Mouse (Mus musculus) T-helper 2 cell (primary cell): ENCODE results near the gene Astl.
"Not testable (repeated sequence)": the region's sequence is repeated elsewhere in the genome, so short reads cannot be mapped to it uniquely, and the experiment has no call there.

Source experiments
- in situ Hi-C: fragments of 300-600 bp; cut with MboI, MseI; formaldehyde crosslinking; loops from one replicate; pipeline ENCODE4 v1.15.1; 2025; ENCODE audit warnings: high pct_unique_total_duplicates

Astl gene

GRCm38 (mm10) chr2:127338416-127338815 lies at the start of gene Astl:
Gene Astl (plus strand): TSS chr2:127338639.
- in situ Hi-C loops, result no loop called here

DNA sequence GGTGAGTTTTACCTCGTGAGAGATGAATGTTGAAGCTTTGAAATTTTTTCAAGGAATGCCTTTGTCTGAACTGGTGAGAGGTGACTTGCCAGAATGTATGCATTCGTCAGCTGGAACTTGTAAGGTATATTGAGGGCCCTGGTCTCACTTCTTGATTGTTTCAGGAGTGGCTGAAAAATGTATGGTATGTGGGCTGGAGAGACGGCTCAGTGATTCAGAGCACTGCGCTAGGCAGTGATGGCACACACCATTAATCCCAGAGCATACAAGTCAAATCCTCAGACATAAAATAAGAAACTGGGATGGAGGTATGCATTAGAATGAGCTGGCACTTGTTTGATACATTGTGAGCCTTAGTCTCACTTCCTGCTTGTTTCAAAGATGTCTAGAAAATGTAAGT lies 46.2 kb upstream of the Astl start:
- in situ Hi-C loops, result no loop called here

DNA sequence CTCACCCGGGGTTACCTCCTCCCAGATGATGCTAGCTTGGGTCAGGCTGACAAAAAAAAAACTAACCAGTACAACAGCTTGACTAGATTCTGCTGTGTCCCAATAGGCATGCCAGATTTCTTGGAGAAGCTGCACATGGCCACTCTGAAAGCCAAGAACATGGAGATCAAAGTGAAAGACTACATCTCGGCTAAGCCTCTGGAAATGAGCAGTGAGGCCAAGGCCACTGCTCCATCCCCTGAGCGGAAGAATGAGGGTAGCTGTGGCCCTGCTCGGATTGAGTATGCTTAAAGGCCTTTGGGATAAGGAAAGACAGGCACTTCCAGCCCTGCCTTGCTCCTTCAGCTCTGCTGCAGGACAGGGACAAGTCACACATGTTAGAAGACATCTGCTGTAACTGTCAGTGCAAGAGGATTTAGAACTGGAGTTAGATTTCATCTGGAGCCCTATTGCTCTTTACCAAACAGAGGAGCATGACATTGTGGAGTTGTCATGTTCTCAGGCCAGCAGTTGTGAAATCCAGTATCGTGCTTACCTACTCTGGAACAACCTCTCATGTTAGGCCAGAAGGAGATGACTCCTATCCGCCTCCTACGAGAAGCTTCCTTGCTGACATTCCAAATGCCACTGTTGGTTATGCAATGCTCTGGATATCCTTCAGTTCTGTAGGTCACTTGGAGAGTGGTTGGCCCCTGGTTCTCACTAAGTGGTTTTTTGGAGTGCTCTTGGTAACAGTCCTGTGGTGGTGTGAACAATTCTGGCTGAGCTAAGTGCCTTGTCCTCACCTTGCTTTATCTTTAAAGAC lies 41.2 kb upstream of the Astl start:
- in situ Hi-C loops, result no loop called here

- in situ Hi-C loops, result no loop called here
Observed at GRCm38 (mm10) chr2:127298056-127298455, 40.4 kb upstream of the Astl start.

DNA sequence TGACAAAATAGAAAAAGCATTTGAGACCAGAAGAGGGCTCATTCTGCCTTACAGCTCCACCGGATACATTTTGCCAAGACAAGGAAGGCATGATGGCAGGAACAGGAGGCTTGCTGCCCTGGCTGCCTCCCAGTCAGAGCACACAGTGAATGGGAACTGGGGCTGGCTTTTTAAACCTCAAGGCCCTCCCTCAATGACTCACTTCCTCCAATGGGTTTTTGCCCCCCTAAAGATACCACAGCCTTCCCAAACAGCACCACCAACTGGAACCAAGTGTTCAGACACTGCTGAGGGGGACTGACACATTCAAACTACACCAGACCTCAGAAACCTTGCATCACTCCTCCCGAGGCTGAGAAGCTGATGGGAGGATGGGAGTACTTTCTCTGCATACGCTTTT lies 37.7 kb upstream of the Astl start:
- in situ Hi-C loops, result no loop called here

DNA sequence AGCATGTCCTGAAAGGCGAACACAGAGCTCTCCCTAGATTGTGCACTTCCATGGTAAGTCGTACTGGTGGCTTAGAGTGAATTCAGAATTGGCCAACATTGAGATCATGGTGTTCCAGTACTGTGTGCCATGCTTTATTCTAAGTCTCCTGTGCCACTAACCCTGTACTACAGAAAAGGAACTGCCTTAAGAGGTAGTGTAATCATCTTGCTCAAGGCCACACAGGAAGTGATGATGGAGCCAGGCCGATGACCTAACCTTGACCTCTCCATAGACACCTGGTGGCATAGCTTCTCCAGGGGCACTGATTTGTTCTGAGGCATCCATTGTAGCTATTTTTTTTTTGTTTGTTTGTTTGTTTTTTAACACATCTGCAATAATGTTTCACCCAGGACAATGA lies 36.6 kb upstream of the Astl start:
- in situ Hi-C loops, result no loop called here

GRCm38 (mm10) chr2:127304192-127304591 lies 34.2 kb upstream of the Astl start:
- in situ Hi-C loops, result not testable (repeated sequence)

DNA sequence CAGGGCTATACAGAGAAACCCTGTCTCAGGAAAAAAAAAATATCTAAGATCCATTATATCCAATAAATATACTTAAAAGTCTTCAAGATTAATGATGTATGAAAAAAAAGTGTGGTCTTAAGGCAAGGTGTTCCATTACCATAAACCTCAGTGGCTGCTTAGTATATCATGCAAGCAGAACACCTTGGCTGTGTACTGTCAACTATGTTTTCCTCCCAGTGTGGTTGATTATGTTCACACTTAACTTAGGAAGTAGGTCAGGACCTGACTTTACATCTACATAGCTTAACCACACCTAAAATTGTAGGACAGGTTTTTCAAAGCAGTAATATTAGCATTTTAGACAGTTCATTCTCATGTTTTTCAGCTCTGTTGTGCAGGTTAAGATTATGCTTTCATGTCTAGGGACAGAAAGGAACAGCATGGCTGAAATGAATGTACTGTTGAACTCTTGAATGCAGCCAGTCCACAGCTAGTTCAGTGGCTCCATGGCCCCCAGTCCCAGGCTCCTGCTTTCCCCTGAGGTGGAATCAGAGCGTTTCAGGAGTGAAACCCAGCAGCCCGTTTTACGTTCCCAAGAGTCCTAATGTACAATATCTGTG lies 33.7 kb upstream of the Astl start:
- in situ Hi-C loops, result loop anchor here (5.0 kb wide), 1 partner anchor 38 kb away; no protein-coding TSS in a partner anchor

GRCm38 (mm10) chr2:127306123-127306522 lies 32.3 kb upstream of the Astl start:
- in situ Hi-C loops, result loop anchor here (5.0 kb wide), 1 partner anchor 36 kb away; no protein-coding TSS in a partner anchor

DNA sequence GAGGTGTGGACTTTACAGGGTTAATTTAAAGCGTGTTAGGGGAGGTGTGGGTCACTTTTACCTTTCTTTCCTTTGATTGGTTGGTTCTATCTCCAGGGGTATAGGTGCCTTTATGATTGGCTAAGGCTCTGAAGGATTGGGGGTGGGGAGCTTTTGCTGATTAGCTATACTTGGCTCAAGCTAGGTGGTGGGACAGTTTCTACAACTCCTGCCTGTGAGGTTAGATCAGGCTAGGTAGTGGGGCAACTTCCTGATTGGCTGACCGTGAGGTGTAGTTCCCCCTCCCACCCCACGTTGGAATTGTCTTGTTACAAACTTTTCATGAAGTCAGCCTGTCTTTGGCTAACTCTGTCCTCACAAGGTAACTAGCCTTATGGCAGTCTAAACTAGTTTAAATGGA lies 31.3 kb upstream of the Astl start:
- in situ Hi-C loops, result loop anchor here (5.0 kb wide), 1 partner anchor 35 kb away; no protein-coding TSS in a partner anchor

DNA sequence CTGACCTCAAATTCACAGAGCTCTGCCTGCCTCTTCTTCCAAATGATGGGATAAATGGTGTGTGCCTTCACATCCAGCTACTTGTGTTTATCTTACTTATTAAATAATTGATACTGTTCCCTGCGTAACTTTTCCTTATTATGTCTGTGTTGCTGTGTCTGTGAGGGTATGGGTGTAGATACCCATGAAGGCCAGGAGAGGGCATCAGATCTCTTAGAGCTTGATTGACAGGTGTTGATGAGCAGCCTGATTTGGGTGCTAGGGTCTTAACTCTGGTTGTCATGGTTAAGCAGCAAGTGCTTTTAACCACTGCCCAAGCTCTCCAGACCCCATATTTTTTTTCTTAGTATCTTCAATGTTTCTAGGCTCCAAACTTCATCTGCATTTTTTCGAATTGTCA lies 29.8 kb upstream of the Astl start:
- in situ Hi-C loops, result loop anchor here (5.0 kb wide), 1 partner anchor 34 kb away; no protein-coding TSS in a partner anchor

GRCm38 (mm10) chr2:127310246-127310645 lies 28.2 kb upstream of the Astl start:
- in situ Hi-C loops, result no loop called here

DNA sequence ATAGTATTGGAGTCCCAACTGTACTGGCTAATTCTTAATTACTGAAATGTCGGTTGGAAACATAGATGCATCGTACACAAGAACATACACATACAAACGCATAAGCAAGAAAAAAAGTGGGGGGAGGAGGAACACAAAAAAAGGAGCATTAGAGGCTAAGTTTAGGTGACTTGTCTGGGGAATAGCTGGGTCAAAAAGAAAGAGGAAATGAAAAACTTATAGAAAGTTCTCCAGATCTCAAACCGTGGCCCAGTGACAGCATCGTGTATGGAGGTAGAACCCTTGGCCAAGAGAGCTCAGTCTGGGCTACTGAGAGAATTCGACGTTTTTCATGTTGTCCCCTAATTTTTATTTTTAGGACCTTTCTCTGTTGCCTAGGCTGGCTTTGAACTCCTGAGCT lies 27.8 kb upstream of the Astl start:
- in situ Hi-C loops, result no loop called here

DNA sequence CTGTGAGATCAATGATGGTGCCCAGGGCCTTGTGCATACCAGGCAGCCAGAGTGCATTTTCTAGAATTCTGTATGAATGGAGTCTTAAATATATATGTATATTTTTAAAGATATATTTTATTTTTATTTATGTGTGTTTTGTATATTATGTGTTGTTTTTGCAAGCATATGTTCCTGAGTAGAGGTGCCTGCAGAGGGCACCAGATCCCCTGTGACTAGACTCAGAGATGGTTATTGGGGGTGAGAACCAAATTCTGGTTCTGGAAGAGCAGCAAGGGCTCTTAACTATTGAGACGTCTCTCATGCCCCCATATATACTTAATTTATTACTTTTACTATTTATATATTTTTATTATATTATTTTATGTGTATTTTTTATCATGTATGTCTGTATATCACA lies 27.2 kb upstream of the Astl start:
- in situ Hi-C loops, result no loop called here

- in situ Hi-C loops, result no loop called here
Observed at GRCm38 (mm10) chr2:127312801-127313200, 25.6 kb upstream of the Astl start.

GRCm38 (mm10) chr2:127313878-127314277 lies 24.6 kb upstream of the Astl start:
- in situ Hi-C loops, result no loop called here

DNA sequence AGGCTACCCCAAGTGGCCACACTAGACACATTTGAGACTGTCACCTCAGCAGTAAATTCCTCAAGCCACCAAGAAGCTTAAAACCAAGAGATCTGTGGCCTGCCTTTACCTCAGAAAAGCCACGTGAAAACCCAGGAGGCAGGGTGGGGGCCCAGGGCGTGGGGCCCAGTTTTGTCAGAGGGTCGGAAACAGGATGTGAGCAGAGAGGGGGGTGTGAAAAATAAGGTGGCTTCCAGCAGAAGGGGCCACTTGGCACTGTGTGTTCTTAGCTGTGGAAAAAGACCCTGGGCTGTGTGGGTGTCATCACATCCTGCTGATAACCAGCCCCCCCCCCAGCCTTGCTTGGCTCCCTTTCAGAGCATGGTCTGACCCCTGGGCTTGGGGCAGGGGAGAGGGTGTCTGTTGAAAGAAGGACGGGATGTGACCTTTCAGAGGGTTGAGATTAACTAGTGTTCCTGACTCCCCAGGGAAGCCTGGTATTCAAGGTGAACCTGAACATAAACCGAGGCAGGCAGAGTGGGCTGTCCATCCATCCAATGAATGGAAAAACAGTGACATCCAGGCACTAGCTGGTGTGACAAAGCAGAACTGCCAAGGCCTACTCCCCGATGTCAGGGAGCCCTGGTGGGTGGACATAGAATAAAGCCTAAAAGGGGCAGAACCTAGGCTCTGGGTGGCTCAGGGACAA lies 23.8 kb upstream of the Astl start:
- in situ Hi-C loops, result no loop called here

DNA sequence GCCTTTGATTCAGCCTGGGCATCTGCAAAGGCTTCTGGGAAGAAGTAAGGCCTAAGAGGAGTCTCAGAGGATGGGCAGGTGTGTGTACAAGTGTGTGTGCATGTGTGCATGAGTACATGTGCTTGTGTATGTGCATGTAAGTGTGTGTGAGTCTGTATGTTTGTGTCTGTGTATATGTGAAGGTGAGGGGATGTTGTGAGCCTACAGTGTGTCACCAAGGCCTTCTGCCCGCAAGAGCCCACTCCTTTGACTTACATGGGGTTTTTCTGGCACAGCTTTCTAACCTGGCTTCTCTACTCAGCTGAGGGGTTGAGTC lies 23.3 kb upstream of the Astl start:
- in situ Hi-C loops, result no loop called here

GRCm38 (mm10) chr2:127316431-127316830 lies 22.0 kb upstream of the Astl start:
- in situ Hi-C loops, result no loop called here

DNA sequence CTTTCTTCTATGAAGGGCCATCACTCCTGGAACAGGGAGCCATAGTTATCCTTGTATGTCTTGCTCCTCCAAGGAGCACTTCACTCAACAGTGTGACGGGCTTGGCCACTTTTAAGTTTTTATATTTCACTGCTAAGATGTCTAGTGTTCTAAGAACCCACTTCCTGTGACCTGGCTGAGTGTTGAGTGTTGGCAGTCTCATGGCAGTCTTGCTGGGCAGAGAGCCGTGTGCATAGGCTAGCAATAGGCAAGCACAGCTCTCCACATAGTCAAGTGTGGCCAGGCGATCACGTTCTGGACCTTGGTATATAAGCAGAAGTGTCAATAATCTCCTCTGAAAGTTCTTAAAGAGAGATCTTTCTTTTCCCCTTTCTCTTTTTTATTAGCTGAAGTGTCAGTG lies 20.3 kb upstream of the Astl start:
- in situ Hi-C loops, result no loop called here

DNA sequence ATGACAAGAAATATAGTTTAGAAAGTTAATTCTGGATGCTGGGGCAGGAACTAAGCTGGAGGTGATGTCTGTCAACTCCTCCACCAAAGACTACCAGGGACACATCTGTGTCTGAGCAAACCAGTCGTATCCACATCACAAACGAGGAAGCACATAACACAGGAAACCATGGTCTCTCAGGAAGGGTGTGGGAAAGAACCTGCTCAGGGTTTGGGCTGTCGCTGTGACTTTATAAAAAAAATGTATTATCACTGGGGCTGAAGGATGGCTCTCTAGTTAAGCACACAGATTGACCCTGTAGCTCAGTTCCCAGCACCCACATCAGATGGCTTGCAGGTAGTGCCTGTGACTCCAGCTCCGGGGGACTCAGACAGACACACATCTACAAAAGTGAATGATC lies 19.4 kb upstream of the Astl start:
- in situ Hi-C loops, result no loop called here

- in situ Hi-C loops, result no loop called here
Observed at GRCm38 (mm10) chr2:127322671-127323285, 15.7 kb upstream of the Astl start.
